Mouse (Mus musculus) heart, adult 2 months (tissue): ENCODE measurements at regions not wholly inside any gene's neighbourhood (a gene's known extent, or its start where the extent isn't known, plus 50 kb on each side); places are given as distances from the start of the nearest gene placed in this dataset.

ENCODE experiments used
- DNase-seq, 2 experiments: peaks; one replicate each; pipeline ENCODE4 v3.0.0; 2021
- H3K27ac ChIP-seq: fragments of 200-600 bp; 2 replicates; pipeline ENCODE4 v1.8.1; 2022
- H3K27me3 ChIP-seq: fragments of 200-500 bp; 2 replicates; pipeline ENCODE4 v1.6.1; 2012; ENCODE audit warnings: mild to moderate bottlenecking, low read length, inconsistent platforms, mixed read lengths; ENCODE audit not compliant: control insufficient read depth, insufficient read depth
- H3K36me3 ChIP-seq: fragments of 200-500 bp; 2 replicates; pipeline ENCODE4 v1.6.1; 2012; ENCODE audit warnings: low read length, inconsistent platforms; ENCODE audit not compliant: control insufficient read depth, insufficient read depth
- H3K4me1 ChIP-seq: fragments of 200-500 bp; 2 replicates; pipeline ENCODE4 v1.6.1; 2011; ENCODE audit warnings: low read length; ENCODE audit not compliant: control insufficient read depth, insufficient read depth
- H3K4me3 ChIP-seq: fragments of 200-600 bp; 2 replicates; pipeline ENCODE4 v1.8.1; 2022
- H3K79me2 ChIP-seq: fragments of 200-500 bp; replicated peaks from 2 replicates; pipeline ENCODE4 v1.6.1; 2012; ENCODE audit warnings: mild to moderate bottlenecking, inconsistent platforms, low read length, moderate library complexity, mixed read lengths; ENCODE audit not compliant: control insufficient read depth, insufficient read depth
- H3K9ac ChIP-seq: fragments of 200-500 bp; 2 replicates; pipeline ENCODE4 v1.6.1; 2012; ENCODE audit warnings: low read depth, mild to moderate bottlenecking, control low read depth, inconsistent platforms, low read length, mixed read lengths
- CTCF ChIP-seq: fragments of 200-600 bp; IDR thresholded peaks from 2 replicates; pipeline ENCODE4 v1.8.1; 2022; ENCODE audit warnings: antibody characterized with exemption, mild to moderate bottlenecking, moderate library complexity
- EP300 ChIP-seq: fragments of 200-500 bp; IDR thresholded peaks from 2 replicates; pipeline ENCODE4 v1.6.1; 2011; ENCODE audit warnings: low read depth, low read length, control low read depth; ENCODE audit not compliant: insufficient read depth
- POLR2A ChIP-seq: fragments of 200-500 bp; IDR thresholded peaks from 2 replicates; pipeline ENCODE4 v1.6.1; 2011; ENCODE audit warnings: mild to moderate bottlenecking, low read depth, low read length, control low read depth; ENCODE audit not compliant: insufficient read depth
- WGBS: fragments of 180-500 bp; shearing (Covaris S2); methylation state at CpG from one replicate; pipeline ENCODE4 v1.1.7; 2018; 5-methylcytosine and 5-hydroxymethylcytosine counted together
- intact Hi-C: fragments of 180-260 bp; cut with DNase I; formaldehyde crosslinking; loops from one replicate; pipeline ENCODE4 v1.15.1; 2025

DNA sequence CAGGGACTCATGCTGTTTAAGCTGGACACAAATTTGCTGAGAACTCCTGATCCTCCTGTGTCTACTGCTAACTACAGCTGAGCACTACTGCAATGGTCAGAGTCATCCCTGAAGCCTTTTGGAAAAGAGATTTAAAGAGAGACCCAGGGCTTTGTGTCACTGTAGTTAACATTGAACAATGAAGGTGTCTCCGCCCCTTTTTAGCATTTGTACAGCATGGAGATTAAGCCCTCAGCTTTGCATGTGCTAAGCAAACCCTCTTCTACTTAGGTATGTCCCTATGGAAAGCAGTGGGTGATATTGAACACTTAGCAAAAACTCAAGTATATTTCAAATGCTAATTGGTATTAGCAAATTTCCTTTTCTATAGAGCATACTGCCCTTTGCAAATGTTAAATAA, 231.6 kb downstream of the Etaa1 start:
- intact Hi-C loops = no loop called here
- Histone ChIP-seq H3K79me2 (no peaks in the 10 kb centered on the region), H3K9ac (no peak overlapping the region), H3K27me3 (no peaks in the 10 kb centered on the region), H3K27ac (no peak overlapping the region), H3K4me1 (no peaks in the 10 kb centered on the region), H3K36me3 (no peaks in the 10 kb centered on the region), H3K4me3 (no peak overlapping the region)
- DNase-seq = no peak
- TF ChIP-seq POLR2A = no peak
- 91% methylated on average over 1 of the region's 1 CpGs for WGBS

DNA sequence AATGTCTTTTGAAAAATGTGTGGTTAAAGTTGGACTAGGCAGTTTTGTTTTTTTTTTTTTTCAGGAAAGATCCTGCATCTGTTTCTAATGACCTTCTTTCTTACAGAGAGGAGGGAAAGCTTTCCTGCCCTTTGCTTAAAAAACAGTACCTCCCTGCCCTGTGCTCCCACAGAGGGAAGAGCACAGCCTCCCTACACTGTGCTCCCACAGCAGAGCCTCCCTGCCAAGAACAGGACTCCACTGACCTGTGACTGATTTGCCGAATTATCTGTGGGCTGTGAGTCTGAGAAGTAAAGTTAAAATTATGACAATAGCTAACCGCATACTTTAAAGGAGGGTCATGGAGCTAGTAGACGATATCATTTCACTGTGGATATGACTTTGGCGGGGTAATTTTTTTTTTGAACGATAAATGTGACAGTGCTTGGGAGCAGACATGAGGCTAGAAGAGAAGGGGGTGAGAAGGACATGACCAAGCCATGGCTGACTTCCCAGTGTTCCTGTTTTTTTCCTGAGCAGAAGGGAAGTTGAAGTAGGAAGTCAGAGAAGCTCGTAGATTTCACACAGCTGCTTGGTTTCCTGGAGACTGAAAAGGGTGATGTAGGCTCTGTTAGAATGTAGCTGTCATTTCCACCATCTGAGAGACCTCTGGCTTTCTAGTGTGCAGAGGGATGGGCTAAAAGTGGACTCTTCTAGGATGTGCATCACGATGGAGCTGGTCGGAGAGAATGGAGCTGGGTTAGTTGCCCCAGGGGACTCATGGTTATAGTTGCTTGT, 226.2 kb downstream of the Etaa1 start:
- no peak overlapping the region for H3K27ac ChIP-seq
- WGBS = 34% methylated on average over 8 of the region's 8 CpGs
- intact Hi-C loops = no loop called here

DNA sequence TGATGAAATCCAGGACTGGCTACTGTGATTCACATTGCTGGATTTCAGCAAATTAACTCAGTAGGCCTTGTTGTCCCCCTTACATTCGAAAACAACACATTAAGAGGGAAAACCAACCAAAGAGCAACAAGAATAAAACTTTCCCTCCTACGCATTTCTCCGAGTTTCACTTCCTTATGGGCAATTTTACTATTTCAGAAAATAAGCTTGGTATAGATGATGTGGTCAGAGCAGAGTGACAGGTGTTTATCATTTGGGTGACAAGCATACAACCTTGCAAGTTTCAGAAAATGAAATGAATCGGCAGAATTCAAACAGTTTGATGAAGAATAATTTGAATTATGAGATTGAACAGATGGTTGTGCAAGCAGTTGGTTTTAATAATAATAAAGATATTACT, 220.6 kb downstream of the Etaa1 start:
- no peak for DNase-seq
- H3K36me3 ChIP-seq = no peaks in the 10 kb centered on the region
- no peaks in the 10 kb centered on the region for H3K79me2 ChIP-seq
- TF ChIP-seq EP300 (no peak), CTCF (no peak), POLR2A (no peak)
- intact Hi-C loops = no loop called here
- H3K27ac ChIP-seq = no peak overlapping the region
- no peak overlapping the region for H3K9ac ChIP-seq
- 72% methylated on average over 4 of the region's 4 CpGs for WGBS
- no peaks in the 10 kb centered on the region for H3K4me1 ChIP-seq
- no peaks in the 10 kb centered on the region for H3K27me3 ChIP-seq
- no peak overlapping the region for H3K4me3 ChIP-seq

More for the DNA sequence above, 226.2 kb downstream of the Etaa1 start:
- no peaks in the 10 kb centered on the region for H3K36me3 ChIP-seq
- H3K27me3 ChIP-seq = no peaks in the 10 kb centered on the region
- H3K4me1 ChIP-seq = peaks cover 1% of the 10 kb centered on the region; the same call in 1 of the 2 replicates
- DNase-seq = peak in 1 of 2 experiments; percentile 4
- no peak overlapping the region for H3K9ac ChIP-seq
- H3K4me3 ChIP-seq = no peak overlapping the region
- no peaks in the 10 kb centered on the region for H3K79me2 ChIP-seq
- TF ChIP-seq CTCF (no peak), EP300 (no peak), POLR2A (no peak)

DNA sequence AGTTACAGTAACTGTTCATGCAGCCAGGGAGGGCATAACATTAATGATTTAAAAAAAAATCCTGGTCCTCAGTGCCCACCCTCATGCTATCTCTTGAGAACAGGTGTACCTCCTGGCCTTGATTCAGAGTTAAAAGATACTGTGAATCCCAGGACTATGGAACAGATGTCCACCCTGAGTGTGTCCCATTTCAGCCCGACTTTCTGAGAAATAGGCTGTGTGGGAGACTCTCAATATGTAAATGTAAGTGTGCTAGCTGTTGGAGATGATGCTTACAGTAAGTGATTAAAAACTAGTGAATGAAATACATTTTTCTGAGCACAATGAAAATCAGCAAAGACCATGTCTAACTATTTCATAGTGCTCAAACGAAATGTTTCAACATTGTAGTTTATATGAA, 219.2 kb downstream of the Etaa1 start:
- intact Hi-C loops = no loop called here

DNA sequence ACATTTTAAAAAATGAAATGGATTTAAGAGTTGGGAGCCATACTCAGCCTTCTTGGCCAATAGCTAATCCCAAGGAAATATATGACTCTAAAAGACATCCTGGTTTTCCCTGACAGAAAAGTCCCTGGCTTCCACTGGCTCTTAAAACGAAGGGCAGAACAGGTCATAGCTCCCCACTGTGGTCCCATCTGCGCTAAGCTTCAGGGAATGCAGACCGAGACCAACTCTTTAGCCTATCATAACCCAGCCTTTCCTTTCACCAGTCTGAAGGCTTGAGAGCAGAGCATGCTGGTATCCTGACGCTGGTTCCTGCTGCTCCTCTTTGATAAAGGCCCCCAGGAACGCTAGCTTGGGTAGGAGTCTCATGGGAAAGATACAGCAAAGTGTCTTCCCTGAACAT, 214.8 kb downstream of the Etaa1 start:
- no peaks in the 10 kb centered on the region for H3K27me3 ChIP-seq
- no peaks in the 10 kb centered on the region for H3K79me2 ChIP-seq
- H3K4me3 ChIP-seq = no peak overlapping the region
- WGBS = 57% methylated on average over 5 of the region's 5 CpGs
- no peak overlapping the region for H3K9ac ChIP-seq
- no peak for TF ChIP-seq CTCF
- TF ChIP-seq POLR2A = no peak
- TF ChIP-seq EP300 = no peak
- intact Hi-C loops = no loop called here
- H3K4me1 ChIP-seq = no peaks in the 10 kb centered on the region
- H3K27ac ChIP-seq = no peak overlapping the region
- no peaks in the 10 kb centered on the region for H3K36me3 ChIP-seq
- no peak for DNase-seq

More for the DNA sequence above, 219.2 kb downstream of the Etaa1 start:
- no peak for DNase-seq
- H3K27ac ChIP-seq = no peak overlapping the region
- TF ChIP-seq POLR2A = no peak
- TF ChIP-seq CTCF = no peak
- no peak for TF ChIP-seq EP300
- H3K9ac ChIP-seq = no peak overlapping the region
- H3K79me2 ChIP-seq = no peaks in the 10 kb centered on the region
- H3K4me3 ChIP-seq = no peak overlapping the region
- no peaks in the 10 kb centered on the region for H3K4me1 ChIP-seq
- no peaks in the 10 kb centered on the region for H3K36me3 ChIP-seq
- 71% methylated on average over 2 of the region's 2 CpGs for WGBS
- no peaks in the 10 kb centered on the region for H3K27me3 ChIP-seq

DNA sequence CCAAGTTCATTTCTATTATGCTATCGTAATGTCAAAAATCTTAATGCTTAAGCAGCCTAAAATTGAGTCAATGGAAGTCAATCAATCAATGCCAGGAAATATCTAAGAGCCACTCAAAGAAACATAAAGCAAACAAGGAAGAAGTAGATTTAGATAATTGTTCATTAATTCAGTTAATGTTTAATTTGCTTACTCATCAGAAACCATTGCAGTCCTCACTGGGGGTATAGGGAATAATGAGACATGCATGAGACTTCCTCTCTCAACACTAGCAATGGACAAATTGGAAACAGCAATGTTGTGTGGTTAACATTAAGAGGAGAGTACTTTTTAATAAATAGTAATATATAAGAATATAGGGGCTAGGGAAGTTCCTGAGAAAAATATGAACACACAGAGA, 209.9 kb downstream of the Etaa1 start:
- H3K27me3 ChIP-seq = no peaks in the 10 kb centered on the region
- H3K79me2 ChIP-seq = no peaks in the 10 kb centered on the region
- TF ChIP-seq EP300 (no peak), POLR2A (no peak), CTCF (no peak)
- H3K9ac ChIP-seq = no peak overlapping the region
- no peak overlapping the region for H3K27ac ChIP-seq
- H3K36me3 ChIP-seq = no peaks in the 10 kb centered on the region
- no peak overlapping the region for H3K4me3 ChIP-seq
- H3K4me1 ChIP-seq = no peaks in the 10 kb centered on the region
- no peak for DNase-seq
- intact Hi-C loops = no loop called here
- 98% methylated on average over 1 of the region's 1 CpGs for WGBS
